Mouse (Mus musculus) bone marrow, adult 2 months (tissue): Measurements from ENCODE around the gene Drc3.

Experiments
- CTCF ChIP-seq: fragments of 200-500 bp; IDR thresholded peaks from 2 replicates; pipeline ENCODE4 v1.5.1; 2011; ENCODE audit warnings: low read length, control low read depth; ENCODE audit not compliant: control insufficient read depth, insufficient read depth
- POLR2A ChIP-seq: fragments of 200-500 bp; IDR thresholded peaks from 2 replicates; pipeline ENCODE4 v1.6.1; 2011; ENCODE audit warnings: low read depth, mild to moderate bottlenecking, control low read depth, low read length, borderline replicate concordance; ENCODE audit not compliant: control insufficient read depth

DNA sequence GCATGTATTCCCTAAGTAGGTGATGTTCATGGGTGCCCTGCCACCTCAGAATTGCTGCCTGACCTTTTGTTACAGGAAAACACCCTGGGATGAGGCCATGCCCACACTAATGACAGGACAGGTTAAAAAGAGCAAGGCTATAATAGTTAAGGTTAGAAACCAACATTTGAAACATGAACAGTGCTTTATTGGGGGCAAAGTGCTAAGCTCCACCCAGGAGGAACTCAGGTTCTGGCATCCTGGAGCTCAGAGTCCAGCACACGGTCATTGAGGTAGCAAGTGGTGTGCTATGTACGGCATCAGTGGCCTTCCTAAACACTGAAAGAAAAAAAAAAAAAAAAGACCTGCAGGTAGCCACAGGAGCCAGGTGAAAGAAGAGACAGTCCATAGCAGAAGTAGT lies 34.8 kb downstream of the Drc3 start:
- no peak for TF ChIP-seq POLR2A
- TF ChIP-seq CTCF: no peak
